Mouse (Mus musculus) heart, adult 2 months (tissue): Measurements from ENCODE around the gene Hist2h3c2.

ENCODE experiments used
- CTCF ChIP-seq: fragments of 200-600 bp; IDR thresholded peaks from 2 replicates; pipeline ENCODE4 v1.8.1; 2022; ENCODE audit warnings: antibody characterized with exemption, mild to moderate bottlenecking, moderate library complexity
- EP300 ChIP-seq: fragments of 200-500 bp; IDR thresholded peaks from 2 replicates; pipeline ENCODE4 v1.6.1; 2011; ENCODE audit warnings: low read depth, low read length, control low read depth; ENCODE audit not compliant: insufficient read depth
- POLR2A ChIP-seq: fragments of 200-500 bp; IDR thresholded peaks from 2 replicates; pipeline ENCODE4 v1.6.1; 2011; ENCODE audit warnings: mild to moderate bottlenecking, low read depth, low read length, control low read depth; ENCODE audit not compliant: insufficient read depth

DNA sequence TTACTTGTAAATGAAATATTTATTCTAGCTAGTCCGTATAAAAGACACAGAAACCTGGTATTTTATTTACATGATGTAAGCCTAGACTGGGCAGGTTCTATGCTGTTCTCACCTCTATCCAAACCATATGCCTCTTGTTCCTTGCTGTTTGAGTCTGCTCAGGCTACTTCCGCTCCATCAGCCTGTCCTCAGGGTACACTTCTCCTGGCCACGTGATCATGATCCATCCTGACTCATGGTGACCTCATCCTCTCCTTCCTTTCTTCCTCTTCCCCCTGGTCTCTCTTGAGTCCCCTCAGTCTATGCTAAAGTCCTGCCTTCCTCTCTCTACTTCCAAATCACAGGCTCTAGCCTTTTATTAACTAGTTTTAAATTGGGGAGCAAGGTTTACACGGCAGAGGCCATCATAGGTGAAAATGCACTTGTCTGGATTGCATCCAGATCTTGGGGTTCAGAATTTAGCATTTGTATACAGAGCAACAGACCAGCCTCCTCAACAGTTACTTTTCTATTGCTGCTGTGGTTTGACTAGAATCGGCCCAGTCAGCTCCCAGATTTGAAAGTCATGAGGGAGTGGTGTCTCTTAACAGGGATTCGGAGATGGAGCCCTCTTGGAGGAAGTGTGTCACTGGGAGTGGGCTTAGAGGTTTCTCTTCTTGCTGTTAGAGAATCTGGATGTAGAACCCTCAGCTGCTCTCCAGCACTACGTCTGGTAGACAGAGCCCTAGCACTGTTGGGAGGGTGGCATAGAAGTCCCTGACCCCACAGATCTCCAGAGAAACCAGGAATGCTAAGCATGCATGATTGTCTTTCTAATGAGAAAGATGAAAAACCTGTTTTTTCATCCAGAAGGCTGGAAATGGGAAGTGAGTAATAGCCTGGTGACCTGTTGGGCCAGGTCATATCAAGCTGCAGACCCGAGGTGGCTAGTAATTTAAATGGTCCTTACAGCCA is 12.0 kb downstream of the Hist2h3c2 start:
- TF ChIP-seq CTCF = no peak
- TF ChIP-seq EP300 = no peak
- no peak for TF ChIP-seq POLR2A
